Mouse (Mus musculus) hindbrain, embryonic 14.5 days (tissue): ENCODE results near the gene Lrrc57. TPM values are rescaled to one million over a fixed set of nuclear protein-coding genes. Genes with fewer than 3 reads are reported as not detected.

Experiments
- ATAC-seq: fragments of 200-750 bp; cut with Nextera tagmentation; 2 replicates; pipeline ENCODE4 v1.8.0; 2017; ENCODE audit warnings: moderate number of reproducible peaks, mild to moderate bottlenecking, moderate TSS enrichment, moderate library complexity; ENCODE audit not compliant: low FRiP score
- DNase-seq: peaks from one replicate; pipeline ENCODE4 v3.0.0-alpha.2; 2015; ENCODE audit warnings: low spot score
- H3K27ac ChIP-seq: fragments of 300-500 bp; sonication (generic); 2 replicates; pipeline ENCODE4 v1.5.1; 2014; ENCODE audit warnings: mild to moderate bottlenecking, moderate library complexity
- H3K27me3 ChIP-seq: fragments of 300-500 bp; sonication (generic); 2 replicates; pipeline ENCODE4 v1.6.1; 2014; ENCODE audit warnings: mild to moderate bottlenecking, low read length, mixed read lengths; ENCODE audit not compliant: control insufficient read depth, insufficient read depth
- H3K36me3 ChIP-seq: fragments of 300-500 bp; sonication (generic); replicated peaks from 2 replicates; pipeline ENCODE4 v1.6.1; 2014; ENCODE audit not compliant: control insufficient read depth, insufficient read depth
- H3K4me1 ChIP-seq: fragments of 300-500 bp; sonication (generic); replicated peaks from 2 replicates; pipeline ENCODE4 v1.6.1; 2014; ENCODE audit warnings: antibody characterized with exemption, low read length, mixed read lengths; ENCODE audit not compliant: control insufficient read depth, insufficient read depth
- H3K4me2 ChIP-seq: fragments of 300-500 bp; sonication (generic); replicated peaks from 2 replicates; pipeline ENCODE4 v1.6.1; 2014; ENCODE audit warnings: mild to moderate bottlenecking, moderate library complexity
- H3K4me3 ChIP-seq: fragments of 300-500 bp; sonication (generic); replicated peaks from 2 replicates; pipeline ENCODE4 v1.5.1; 2014; ENCODE audit warnings: mild to moderate bottlenecking, low read length
- H3K9ac ChIP-seq: fragments of 300-500 bp; sonication (generic); 2 replicates; pipeline ENCODE4 v1.6.1; 2014
- H3K9me3 ChIP-seq: fragments of 300-500 bp; sonication (generic); 2 replicates; pipeline ENCODE4 v1.6.1; 2016; ENCODE audit warnings: low read length; ENCODE audit not compliant: control insufficient read depth
- WGBS: fragments of 180-500 bp; shearing (Covaris S2); extraction: QIAGEN DNeasy Blood & Tissue Kit; methylation state at CpG from one replicate; pipeline ENCODE4 v1.1.7; 2014; 5-methylcytosine and 5-hydroxymethylcytosine counted together
- polyA plus RNA-seq: library from polyadenylated mRNA; unstranded; fragments of >200 nt; fragmentation: Nextera tagmentation; extraction: Ambion mirVana; gene quantifications from 2 replicates; pipeline ENCODE4 v1.2.1, GENCODE M21; 2014

The Lrrc57 gene
- polyA plus RNA-seq, result 30.8 and 31.4 TPM in 2 replicates

- Histone ChIP-seq H3K36me3 (peaks cover 36% of the 10 kb centered on the region), H3K9me3 (no peaks in the 10 kb centered on the region), H3K9ac (peak within 1 kb of the TSS; percentile 88), H3K4me1 (peaks cover 17% of the 10 kb centered on the region), H3K4me2 (peak within 1 kb of the TSS; percentile 83), H3K27ac (peak within 1 kb of the TSS; percentile 86), H3K27me3 (no peaks in the 10 kb centered on the region), H3K4me3 (peak within 1 kb of the TSS; percentile 59)
- peak; percentile 96 for ATAC-seq
- peak; percentile 92 for DNase-seq
- under 1% methylated on average over 52 of the region's 52 CpGs for WGBS
These were observed at the start of gene Lrrc57, which contains the start of gene Haus2 for GRCm38 (mm10) chr2:120608830-120609723. TSS of gene Lrrc57 (minus strand) at chr2:120609520. TSS of gene Haus2 (plus strand) at chr2:120609383.

GRCm38 (mm10) chr2:120658486-120658885, 49.2 kb upstream of the Lrrc57 start:
- no peaks in the 10 kb centered on the region for H3K9me3 ChIP-seq
- no peaks in the 10 kb centered on the region for H3K4me1 ChIP-seq
- H3K9ac ChIP-seq, result no peak overlapping the region
- 66% methylated on average over 5 of the region's 5 CpGs for WGBS
- ATAC-seq, result no peak
- no peaks in the 10 kb centered on the region for H3K27me3 ChIP-seq
- no peak overlapping the region for H3K27ac ChIP-seq
- H3K36me3 ChIP-seq, result no peaks in the 10 kb centered on the region
- no peak for DNase-seq
- no peak overlapping the region for H3K4me3 ChIP-seq
- H3K4me2 ChIP-seq, result no peak overlapping the region

GRCm38 (mm10) chr2:120656711-120657110, 47.4 kb upstream of the Lrrc57 start:
- Histone ChIP-seq H3K4me1 (no peaks in the 10 kb centered on the region), H3K9me3 (no peaks in the 10 kb centered on the region), H3K4me2 (no peak overlapping the region), H3K27me3 (no peaks in the 10 kb centered on the region), H3K4me3 (no peak overlapping the region), H3K9ac (no peak overlapping the region), H3K27ac (no peak overlapping the region), H3K36me3 (no peaks in the 10 kb centered on the region)
- DNase-seq (no peak), ATAC-seq (no peak)
- WGBS, result 100% methylated on average over 2 of the region's 2 CpGs

- no peaks in the 10 kb centered on the region for H3K4me1 ChIP-seq
- no peaks in the 10 kb centered on the region for H3K36me3 ChIP-seq
- no peak for DNase-seq
- no peak overlapping the region for H3K4me3 ChIP-seq
- no peak overlapping the region for H3K27ac ChIP-seq
- H3K9me3 ChIP-seq, result no peaks in the 10 kb centered on the region
- H3K4me2 ChIP-seq, result no peak overlapping the region
- 91% methylated on average over 5 of the region's 5 CpGs for WGBS
- no peaks in the 10 kb centered on the region for H3K27me3 ChIP-seq
- ATAC-seq, result no peak
- no peak overlapping the region for H3K9ac ChIP-seq
These were observed 46.6 kb upstream of the Lrrc57 start for GRCm38 (mm10) chr2:120655905-120656304.

GRCm38 (mm10) chr2:120654693-120655092, 45.4 kb upstream of the Lrrc57 start:
- no peaks in the 10 kb centered on the region for H3K9me3 ChIP-seq
- H3K4me3 ChIP-seq, result no peak overlapping the region
- H3K4me1 ChIP-seq, result no peaks in the 10 kb centered on the region
- no peak overlapping the region for H3K4me2 ChIP-seq
- DNase-seq (no peak), ATAC-seq (no peak)
- no peak overlapping the region for H3K9ac ChIP-seq
- H3K27ac ChIP-seq, result no peak overlapping the region
- no peaks in the 10 kb centered on the region for H3K27me3 ChIP-seq
- H3K36me3 ChIP-seq, result no peaks in the 10 kb centered on the region
- 91% methylated on average over 2 of the region's 2 CpGs for WGBS

- H3K4me1 ChIP-seq, result no peaks in the 10 kb centered on the region
- ATAC-seq (no peak), DNase-seq (no peak)
- no peak overlapping the region for H3K27ac ChIP-seq
- H3K9me3 ChIP-seq, result no peaks in the 10 kb centered on the region
- H3K27me3 ChIP-seq, result no peaks in the 10 kb centered on the region
- 82% methylated on average over 7 of the region's 7 CpGs for WGBS
- H3K9ac ChIP-seq, result no peak overlapping the region
- no peaks in the 10 kb centered on the region for H3K36me3 ChIP-seq
- no peak overlapping the region for H3K4me3 ChIP-seq
- H3K4me2 ChIP-seq, result no peak overlapping the region
These were observed 43.6 kb upstream of the Lrrc57 start for GRCm38 (mm10) chr2:120652925-120653284.

- no peaks in the 10 kb centered on the region for H3K36me3 ChIP-seq
- H3K4me3 ChIP-seq, result no peak overlapping the region
- DNase-seq (no peak), ATAC-seq (no peak)
- H3K4me2 ChIP-seq, result no peak overlapping the region
- no peaks in the 10 kb centered on the region for H3K27me3 ChIP-seq
- WGBS, result 66% methylated on average over 7 of the region's 7 CpGs
- no peaks in the 10 kb centered on the region for H3K9me3 ChIP-seq
- H3K4me1 ChIP-seq, result no peaks in the 10 kb centered on the region
- H3K9ac ChIP-seq, result no peak overlapping the region
- H3K27ac ChIP-seq, result no peak overlapping the region
These were observed 43.1 kb upstream of the Lrrc57 start for GRCm38 (mm10) chr2:120652256-120652924.

- ATAC-seq (no peak), DNase-seq (no peak)
- Histone ChIP-seq H3K9me3 (no peaks in the 10 kb centered on the region), H3K4me2 (no peak overlapping the region), H3K4me1 (no peaks in the 10 kb centered on the region), H3K27me3 (no peaks in the 10 kb centered on the region), H3K27ac (no peak overlapping the region), H3K36me3 (no peaks in the 10 kb centered on the region), H3K4me3 (no peak overlapping the region), H3K9ac (no peak overlapping the region)
- WGBS, result 78% methylated on average over 4 of the region's 4 CpGs
These were observed 37.5 kb upstream of the Lrrc57 start for GRCm38 (mm10) chr2:120646777-120647176.

GRCm38 (mm10) chr2:120643836-120644235, 34.5 kb upstream of the Lrrc57 start:
- Histone ChIP-seq H3K4me2 (no peak overlapping the region), H3K4me3 (no peak overlapping the region), H3K4me1 (no peaks in the 10 kb centered on the region), H3K36me3 (0 out of 2 replicates have a peak, but pooled peaks cover 6% of the 10 kb centered on the region), H3K27me3 (no peaks in the 10 kb centered on the region), H3K9me3 (no peaks in the 10 kb centered on the region), H3K27ac (0 out of 2 replicates have a peak overlapping the region, but pooled peaks have one; percentile 32), H3K9ac (no peak overlapping the region)
- ATAC-seq (peak; percentile 53; the same call in 1 of the 2 replicates), DNase-seq (peak; percentile 32)
- whole genome bisulfite sequencing, result 60% methylated on average over 7 of the region's 7 CpGs
